Mouse (Mus musculus) forebrain, embryonic 11.5 days (tissue): Measurements from ENCODE around the gene Mrgprb8. TPM values are rescaled to one million over a fixed set of nuclear protein-coding genes. Genes with fewer than 3 reads are reported as not detected.
"Not testable (repeated sequence)": the region's sequence is repeated elsewhere in the genome, so short reads cannot be mapped to it uniquely, and the experiment has no call there.

Experiments used
- ATAC-seq: fragments of 200-750 bp; cut with Nextera tagmentation; replicated peaks from 2 replicates; pipeline ENCODE4 v1.8.0; 2017; ENCODE audit warnings: moderate TSS enrichment; ENCODE audit not compliant: low FRiP score
- DNase-seq: peaks from one replicate; pipeline ENCODE4 v3.0.0-alpha.2; 2017; ENCODE audit warnings: low spot score
- H3K27ac ChIP-seq: fragments of 300-500 bp; sonication (generic); 2 replicates; pipeline ENCODE4 v1.5.1; 2014; ENCODE audit warnings: low read depth, low read length
- H3K27me3 ChIP-seq: fragments of 300-500 bp; sonication (generic); 2 replicates; pipeline ENCODE4 v1.6.1; 2014; ENCODE audit warnings: mild to moderate bottlenecking, low read length, mixed read lengths; ENCODE audit not compliant: control insufficient read depth, insufficient read depth
- H3K36me3 ChIP-seq: fragments of 300-500 bp; sonication (generic); 2 replicates; pipeline ENCODE4 v1.6.1; 2014; ENCODE audit warnings: mild to moderate bottlenecking, low read length, moderate library complexity, mixed read lengths; ENCODE audit not compliant: control insufficient read depth, insufficient read depth
- H3K4me1 ChIP-seq: fragments of 300-500 bp; sonication (generic); replicated peaks from 2 replicates; pipeline ENCODE4 v1.6.1; 2014; ENCODE audit warnings: low read length, mixed read lengths; ENCODE audit not compliant: control insufficient read depth, insufficient read depth
- H3K4me2 ChIP-seq: fragments of 300-500 bp; sonication (generic); 2 replicates; pipeline ENCODE4 v1.6.1; 2014; ENCODE audit warnings: low read depth, mild to moderate bottlenecking, low read length, moderate library complexity, mixed read lengths; ENCODE audit not compliant: severe bottlenecking
- H3K4me3 ChIP-seq: fragments of 300-500 bp; sonication (generic); 2 replicates; pipeline ENCODE4 v1.5.1; 2014; ENCODE audit warnings: low read depth, low read length
- H3K9ac ChIP-seq: fragments of 300-500 bp; sonication (generic); 2 replicates; pipeline ENCODE4 v1.6.1; 2014; ENCODE audit warnings: low read length
- H3K9me3 ChIP-seq: fragments of 300-500 bp; sonication (generic); 2 replicates; pipeline ENCODE4 v1.6.1; 2016; ENCODE audit warnings: low read length, mixed read lengths; ENCODE audit not compliant: control insufficient read depth
- WGBS: fragments of 180-500 bp; shearing (Covaris S2); extraction: QIAGEN DNeasy Blood & Tissue Kit; methylation state at CpG from one replicate; pipeline ENCODE4 v1.1.7; 2014; 5-methylcytosine and 5-hydroxymethylcytosine counted together
- polyA plus RNA-seq: library from polyadenylated mRNA; unstranded; fragments of >200 nt; fragmentation: Nextera tagmentation; extraction: Ambion mirVana; gene quantifications from 2 replicates; pipeline ENCODE4 v1.2.1, GENCODE M21; 2014

Gene Mrgprb8
- not detected in 2 replicates for polyA plus RNA-seq

DNA sequence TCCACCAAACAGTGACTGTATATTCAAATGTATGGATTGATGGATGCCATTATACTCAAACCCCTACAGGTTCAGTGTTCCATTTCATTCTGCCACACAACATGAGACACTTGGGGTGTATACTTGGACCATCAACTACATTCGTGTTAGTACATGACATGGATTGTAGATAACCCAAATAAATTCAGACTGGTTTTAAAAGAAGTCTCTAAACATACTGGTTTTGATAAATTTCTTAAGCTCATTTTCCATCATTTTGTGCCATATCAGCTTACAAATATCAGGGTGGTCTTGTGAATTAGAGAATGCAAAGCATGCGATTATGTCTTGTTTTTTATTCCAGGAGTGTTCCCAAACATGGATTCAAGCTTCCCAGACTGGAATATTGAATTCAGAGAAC is at the start of gene Mrgprb8:
Mrgprb8 (plus strand) TSS at position 301 of the 400 bp plus-strand sequence.
- no peaks in the 10 kb centered on the region for H3K27me3 ChIP-seq
- no peak within 1 kb of the TSS for H3K9ac ChIP-seq
- DNase-seq (no peak), ATAC-seq (no peak)
- H3K9me3 ChIP-seq, result peaks cover 15% of the 10 kb centered on the region
- WGBS, result 82% methylated on average over 2 of the region's 2 CpGs
- no peaks in the 10 kb centered on the region for H3K4me1 ChIP-seq
- no peak within 1 kb of the TSS for H3K4me2 ChIP-seq
- H3K36me3 ChIP-seq, result no peaks in the 10 kb centered on the region
- H3K27ac ChIP-seq, result no peak within 1 kb of the TSS
- no peak within 1 kb of the TSS for H3K4me3 ChIP-seq

DNA sequence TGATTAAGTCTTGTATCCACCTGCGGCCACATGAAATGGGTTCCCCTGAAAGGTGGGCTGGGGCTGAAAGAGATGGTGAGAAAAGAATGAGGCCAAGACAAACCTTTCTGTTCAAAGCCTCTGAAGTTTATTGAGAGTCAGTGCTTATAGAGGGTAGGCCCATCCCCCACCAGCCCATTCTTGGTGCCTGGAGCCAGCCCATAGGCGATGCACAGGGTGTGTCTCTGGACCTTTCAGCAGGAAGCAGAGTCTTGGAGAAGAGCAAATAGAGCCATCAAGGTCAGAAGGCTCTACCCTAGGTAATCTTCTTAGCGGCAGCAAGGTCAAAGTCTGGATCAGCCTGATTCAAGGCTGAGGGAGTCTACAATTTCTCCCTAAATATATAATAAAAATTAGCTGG is 47.6 kb downstream of the Mrgprb8 start:
- H3K36me3 ChIP-seq, H3K4me2 ChIP-seq, ATAC-seq, H3K4me1 ChIP-seq, H3K4me3 ChIP-seq, DNase-seq, H3K9ac ChIP-seq, H3K27me3 ChIP-seq, H3K9me3 ChIP-seq, H3K27ac ChIP-seq: not testable (repeated sequence)
- 79% methylated on average over 3 of the region's 3 CpGs for WGBS

DNA sequence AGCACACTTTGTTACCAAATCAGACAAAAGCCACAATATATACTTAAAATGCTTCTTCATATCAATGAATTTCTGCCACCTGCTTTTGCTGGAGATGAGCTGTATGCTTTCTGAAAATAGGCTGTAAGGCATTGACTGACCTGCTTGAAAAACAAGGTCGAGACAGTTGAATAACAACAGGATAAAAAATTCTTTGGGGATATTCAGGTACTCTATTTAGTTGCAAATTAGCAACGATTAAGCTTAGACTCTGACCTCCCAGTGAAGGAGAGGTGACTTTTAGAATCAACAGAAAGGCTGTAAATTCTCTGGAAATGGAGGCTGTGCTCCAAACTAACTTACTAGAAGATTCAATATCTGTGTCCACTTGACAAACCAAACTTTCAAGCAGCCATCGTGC is 48.3 kb downstream of the Mrgprb8 start:
- Histone ChIP-seq H3K4me1 (no peaks in the 10 kb centered on the region), H3K9me3 (no peaks in the 10 kb centered on the region; the same call in 1 of the 2 replicates)

More for the DNA sequence above, 48.3 kb downstream of the Mrgprb8 start:
- H3K4me3 ChIP-seq, result no peak overlapping the region
- H3K36me3 ChIP-seq, result no peaks in the 10 kb centered on the region
- no peak overlapping the region for H3K4me2 ChIP-seq
- no peak overlapping the region for H3K27ac ChIP-seq
- H3K9ac ChIP-seq, result no peak overlapping the region
- no peak for ATAC-seq
- no peaks in the 10 kb centered on the region for H3K27me3 ChIP-seq
- 55% methylated on average over 3 of the region's 3 CpGs for WGBS
- no peak for DNase-seq

Other genes with a start within 250 kb of the Mrgprb8 start
- gene Mrgprb5, start 219.5 kb upstream of the Mrgprb8 start, polyA plus RNA-seq, result not detected in 2 replicates
- not detected in 2 replicates for gene Mrgprb4, start 189.2 kb upstream of the Mrgprb8 start, polyA plus RNA-seq
- gene Mrgprb1, start 67.8 kb downstream of the Mrgprb8 start, polyA plus RNA-seq, result not detected in 2 replicates
- gene Mrgprx2, start 110.8 kb downstream of the Mrgprb8 start, polyA plus RNA-seq, result not detected in 2 replicates
- gene Mrgprb2, start 169.6 kb downstream of the Mrgprb8 start, polyA plus RNA-seq, result not detected in 2 replicates